Mouse (Mus musculus): ENCODE data around the gene Map6. TPM values are rescaled to one million over a fixed set of nuclear protein-coding genes. Genes with fewer than 3 reads are reported as not detected.

Gene Map6
- polyA plus RNA-seq (2014; fragmentation: Nextera tagmentation; extraction: Ambion mirVana): 1.1 and 1.2 TPM in 2 replicates

DNA sequence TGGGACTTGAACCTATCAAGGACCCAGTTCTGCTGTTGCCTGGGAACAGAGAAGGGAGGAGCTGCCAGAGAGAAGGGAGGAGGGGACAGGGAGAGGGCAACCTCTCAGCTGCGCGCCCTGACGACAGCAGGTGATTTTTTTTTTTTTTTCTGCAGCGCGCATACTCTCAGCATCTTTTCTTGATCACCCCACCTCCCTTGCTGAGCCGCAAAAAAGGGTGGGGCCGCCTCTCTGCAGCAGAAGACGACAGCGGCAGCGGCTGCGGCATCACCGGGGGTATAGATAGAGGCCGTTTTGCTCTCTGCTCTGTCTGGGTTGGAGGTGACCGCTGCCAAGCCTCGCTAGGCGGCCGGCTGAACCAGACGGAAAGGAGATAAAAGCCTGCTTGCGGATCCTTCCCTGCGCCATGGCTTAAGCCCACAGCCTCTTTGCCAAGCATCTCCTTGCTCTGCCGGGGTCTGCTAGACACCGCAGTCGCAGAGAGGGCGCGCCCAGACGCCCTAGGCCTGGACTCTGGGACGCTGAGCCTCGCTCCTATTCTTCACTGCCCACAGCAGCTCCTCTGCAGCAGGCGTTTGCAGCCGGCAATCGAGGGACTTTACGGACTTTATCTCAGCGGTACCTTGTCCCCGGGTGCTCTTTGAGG is at the start of gene Map6:
Gene Map6 (plus strand): TSS at position 197 of the 646 bp plus-strand sequence.
- H3K9me3 ChIP-seq (ENCODE audit: control insufficient read depth, low read length): no peaks in the 10 kb centered on the region
- peaks cover 12% of the 10 kb centered on the region for H3K4me1 ChIP-seq (ENCODE audit: control insufficient read depth, insufficient read depth, low read length)
- H3K9ac ChIP-seq (ENCODE audit: low read depth, low read length): peak within 1 kb of the TSS; percentile 29
- no peaks in the 10 kb centered on the region for H3K36me3 ChIP-seq (ENCODE audit: control insufficient read depth, insufficient read depth, low read length)
- H3K27ac ChIP-seq (ENCODE audit: low read depth, low read length): no peak within 1 kb of the TSS
- H3K4me2 ChIP-seq (replicated peaks; ENCODE audit: low read depth, low read length): peak within 1 kb of the TSS; percentile 81
- ATAC-seq (ENCODE audit: low FRiP score, low TSS enrichment): peak; percentile 25; the same call in 1 of the 2 replicates
- 2% methylated on average over 34 of the region's 34 CpGs for WGBS
- H3K4me3 ChIP-seq (ENCODE audit: low read length): peak within 1 kb of the TSS; percentile 45
- H3K27me3 ChIP-seq (ENCODE audit: control insufficient read depth, insufficient read depth, low read length): peaks cover 58% of the 10 kb centered on the region

DNA sequence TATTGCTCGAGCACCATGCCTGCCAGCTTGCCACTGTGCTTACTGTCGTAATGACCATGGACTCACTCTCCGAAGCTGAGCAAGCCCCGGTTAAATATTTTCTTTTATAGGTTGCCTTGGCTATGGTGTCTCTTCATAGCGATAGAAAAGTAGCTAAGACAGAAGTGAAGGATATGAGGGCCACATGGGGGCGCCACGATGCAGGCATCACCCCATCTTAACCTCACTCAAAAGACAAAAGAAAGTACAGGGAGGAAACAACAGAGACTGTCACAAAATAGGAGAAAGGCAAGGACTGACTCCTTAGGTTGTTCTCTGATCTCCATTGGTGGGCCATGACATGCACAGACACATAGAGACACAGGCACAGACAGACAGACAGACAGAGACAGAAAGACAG is 43.0 kb upstream of the Map6 start:
- no peak overlapping the region for H3K9ac ChIP-seq (ENCODE audit: low read depth, low read length)
- no peak overlapping the region for H3K4me3 ChIP-seq (ENCODE audit: low read length)
- no peaks in the 10 kb centered on the region for H3K36me3 ChIP-seq (ENCODE audit: control insufficient read depth, insufficient read depth, low read length)
- no peak overlapping the region for H3K4me2 ChIP-seq (replicated peaks; ENCODE audit: low read depth, low read length)
- H3K9me3 ChIP-seq (ENCODE audit: control insufficient read depth, low read length): no peaks in the 10 kb centered on the region
- H3K4me1 ChIP-seq (ENCODE audit: control insufficient read depth, insufficient read depth, low read length): 0 out of 2 replicates have a peak, but pooled peaks cover 5% of the 10 kb centered on the region
- WGBS: 73% methylated on average over 7 of the region's 7 CpGs
- H3K27me3 ChIP-seq (ENCODE audit: control insufficient read depth, insufficient read depth, low read length): no peaks in the 10 kb centered on the region
- ATAC-seq (ENCODE audit: low FRiP score, low TSS enrichment): no peak
- H3K27ac ChIP-seq (ENCODE audit: low read depth, low read length): no peak overlapping the region

DNA sequence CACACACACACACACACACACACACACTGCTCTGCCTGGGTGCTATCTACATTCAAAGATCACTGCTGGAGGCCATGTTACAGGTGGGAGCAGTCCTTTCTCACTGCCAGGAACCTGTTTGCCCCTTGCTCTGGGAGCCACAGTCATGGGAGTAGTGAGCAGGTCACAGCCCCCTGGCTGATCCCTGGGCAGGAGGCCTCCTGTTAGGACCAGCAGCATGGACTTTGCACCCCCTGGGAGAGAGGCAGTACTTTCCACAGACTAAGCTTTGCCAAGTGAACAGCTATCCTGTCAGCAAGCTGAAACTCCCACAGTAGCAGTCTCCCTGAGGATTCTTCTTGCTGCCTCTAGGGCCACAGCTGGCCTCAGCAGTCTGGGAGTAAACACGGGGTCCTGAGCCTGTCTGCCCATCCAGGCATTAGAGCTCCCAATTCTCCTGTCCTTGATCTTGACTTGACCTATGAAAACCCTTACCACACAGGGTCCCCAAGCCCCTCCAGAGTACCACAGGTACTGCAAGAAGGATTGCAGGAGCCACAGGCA is 42.5 kb upstream of the Map6 start:
- WGBS: 59% methylated on average over 1 of the region's 1 CpGs
- ATAC-seq (ENCODE audit: low FRiP score, low TSS enrichment): no peak
- no peaks in the 10 kb centered on the region for H3K36me3 ChIP-seq (ENCODE audit: control insufficient read depth, insufficient read depth, low read length)
- no peak overlapping the region for H3K9ac ChIP-seq (ENCODE audit: low read depth, low read length)
- 0 out of 2 replicates have a peak, but pooled peaks cover 5% of the 10 kb centered on the region for H3K4me1 ChIP-seq (ENCODE audit: control insufficient read depth, insufficient read depth, low read length)
- no peak overlapping the region for H3K27ac ChIP-seq (ENCODE audit: low read depth, low read length)
- H3K27me3 ChIP-seq (ENCODE audit: control insufficient read depth, insufficient read depth, low read length): no peaks in the 10 kb centered on the region
- H3K9me3 ChIP-seq (ENCODE audit: control insufficient read depth, low read length): no peaks in the 10 kb centered on the region
- H3K4me3 ChIP-seq (ENCODE audit: low read length): no peak overlapping the region
- no peak overlapping the region for H3K4me2 ChIP-seq (replicated peaks; ENCODE audit: low read depth, low read length)

DNA sequence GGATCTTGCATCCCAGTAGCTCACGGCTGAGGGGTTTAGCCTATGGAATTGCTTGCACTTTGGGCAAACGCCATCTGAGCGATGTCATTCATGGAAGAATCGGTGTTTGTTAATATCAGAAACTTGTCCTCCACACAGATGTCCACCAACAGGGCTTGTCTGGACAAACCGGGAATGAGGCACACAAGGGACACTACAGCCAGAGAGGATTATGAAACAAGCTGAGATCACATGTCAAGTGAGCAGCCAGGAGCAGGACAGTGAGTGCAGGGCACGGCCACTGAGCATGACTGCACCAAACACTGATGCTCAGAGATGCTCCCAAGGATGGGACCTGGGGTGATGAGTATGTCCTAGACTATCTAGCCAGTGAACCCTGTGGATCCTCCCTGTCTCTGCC is 41.8 kb upstream of the Map6 start:
- WGBS: 76% methylated on average over 6 of the region's 6 CpGs
- 0 out of 2 replicates have a peak, but pooled peaks cover 5% of the 10 kb centered on the region for H3K4me1 ChIP-seq (ENCODE audit: control insufficient read depth, insufficient read depth, low read length)
- no peaks in the 10 kb centered on the region for H3K36me3 ChIP-seq (ENCODE audit: control insufficient read depth, insufficient read depth, low read length)
- no peaks in the 10 kb centered on the region for H3K27me3 ChIP-seq (ENCODE audit: control insufficient read depth, insufficient read depth, low read length)
- no peak overlapping the region for H3K4me3 ChIP-seq (ENCODE audit: low read length)
- H3K4me2 ChIP-seq (replicated peaks; ENCODE audit: low read depth, low read length): no peak overlapping the region
- ATAC-seq (ENCODE audit: low FRiP score, low TSS enrichment): no peak
- H3K9me3 ChIP-seq (ENCODE audit: control insufficient read depth, low read length): no peaks in the 10 kb centered on the region
- no peak overlapping the region for H3K9ac ChIP-seq (ENCODE audit: low read depth, low read length)
- no peak overlapping the region for H3K27ac ChIP-seq (ENCODE audit: low read depth, low read length)

DNA sequence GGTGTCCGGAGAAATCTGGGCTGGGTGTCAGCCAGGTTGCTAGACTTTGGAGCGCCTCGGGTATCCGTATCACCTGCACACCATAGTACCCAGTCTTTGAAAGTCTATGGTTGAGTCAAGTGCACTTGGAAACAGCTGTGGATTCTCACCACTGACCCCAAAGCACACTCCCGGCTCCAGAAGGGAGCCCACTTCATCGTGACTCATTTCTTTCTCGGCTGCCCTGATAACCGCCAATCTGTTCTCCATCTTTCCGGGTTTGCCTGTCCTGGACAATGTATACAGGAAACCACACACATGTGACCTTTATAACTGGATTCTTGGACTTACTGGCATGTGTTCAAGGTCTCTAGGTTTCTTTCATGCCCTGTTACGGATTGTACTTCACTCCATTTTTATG is 40.6 kb upstream of the Map6 start:
- 0 out of 2 replicates have a peak, but pooled peaks cover 5% of the 10 kb centered on the region for H3K4me1 ChIP-seq (ENCODE audit: control insufficient read depth, insufficient read depth, low read length)
- H3K4me2 ChIP-seq (replicated peaks; ENCODE audit: low read depth, low read length): no peak overlapping the region
- no peak overlapping the region for H3K9ac ChIP-seq (ENCODE audit: low read depth, low read length)
- no peak overlapping the region for H3K4me3 ChIP-seq (ENCODE audit: low read length)
- no peak overlapping the region for H3K27ac ChIP-seq (ENCODE audit: low read depth, low read length)
- H3K27me3 ChIP-seq (ENCODE audit: control insufficient read depth, insufficient read depth, low read length): no peaks in the 10 kb centered on the region
- H3K36me3 ChIP-seq (ENCODE audit: control insufficient read depth, insufficient read depth, low read length): no peaks in the 10 kb centered on the region
- no peak for ATAC-seq (ENCODE audit: low FRiP score, low TSS enrichment)
- 89% methylated on average over 10 of the region's 10 CpGs for WGBS
- no peaks in the 10 kb centered on the region for H3K9me3 ChIP-seq (ENCODE audit: control insufficient read depth, low read length)

DNA sequence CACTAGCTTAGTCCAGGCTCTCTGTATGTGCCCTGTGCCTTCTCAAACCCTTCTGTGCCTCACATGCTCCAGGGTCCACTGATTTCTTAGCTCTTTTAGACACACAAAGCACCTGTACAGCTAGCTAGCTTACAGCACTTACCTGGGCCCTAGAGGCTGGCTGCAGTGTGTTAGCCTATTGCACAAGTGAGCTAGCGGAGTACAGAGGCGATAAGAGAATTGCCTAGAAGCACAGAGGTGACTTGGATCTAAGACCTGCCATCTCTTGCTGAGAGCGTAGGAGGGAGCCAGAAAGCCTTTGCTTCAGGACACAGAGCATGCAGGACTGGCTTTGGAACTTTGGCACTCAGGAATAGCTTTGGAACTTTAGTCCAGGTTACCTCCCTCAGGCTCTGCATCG is 40.0 kb upstream of the Map6 start:
- no peak for ATAC-seq (ENCODE audit: low FRiP score, low TSS enrichment)
- no peak overlapping the region for H3K9ac ChIP-seq (ENCODE audit: low read depth, low read length)
- 0 out of 2 replicates have a peak, but pooled peaks cover 5% of the 10 kb centered on the region for H3K4me1 ChIP-seq (ENCODE audit: control insufficient read depth, insufficient read depth, low read length)
- H3K4me2 ChIP-seq (replicated peaks; ENCODE audit: low read depth, low read length): no peak overlapping the region
- WGBS: 98% methylated on average over 4 of the region's 4 CpGs
- H3K36me3 ChIP-seq (ENCODE audit: control insufficient read depth, insufficient read depth, low read length): no peaks in the 10 kb centered on the region
- no peak overlapping the region for H3K4me3 ChIP-seq (ENCODE audit: low read length)
- no peaks in the 10 kb centered on the region for H3K9me3 ChIP-seq (ENCODE audit: control insufficient read depth, low read length)
- H3K27ac ChIP-seq (ENCODE audit: low read depth, low read length): no peak overlapping the region
- H3K27me3 ChIP-seq (ENCODE audit: control insufficient read depth, insufficient read depth, low read length): no peaks in the 10 kb centered on the region

DNA sequence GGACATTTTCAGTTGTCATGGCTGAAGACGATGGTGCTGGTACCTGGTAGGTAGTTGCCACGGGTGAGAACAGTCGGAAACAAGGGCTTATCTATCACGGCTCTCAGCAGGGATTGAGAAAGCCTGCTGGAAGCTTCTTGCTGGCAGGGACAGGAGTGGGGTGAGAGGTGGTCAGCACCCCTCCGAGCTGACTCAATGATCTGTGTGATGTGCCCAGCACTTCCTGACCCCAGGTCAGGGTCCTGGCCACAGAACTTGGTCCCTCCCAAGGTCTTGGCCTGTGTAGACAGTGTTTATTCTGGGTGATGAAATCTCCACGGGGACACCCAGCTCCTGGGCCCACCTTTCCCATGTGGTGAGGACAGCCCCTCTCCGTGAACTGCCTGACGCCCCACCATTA is 38.4 kb upstream of the Map6 start:
- Histone ChIP-seq H3K4me3 (ENCODE audit: low read length) (no peak overlapping the region), H3K9me3 (ENCODE audit: control insufficient read depth, low read length) (no peaks in the 10 kb centered on the region), H3K27ac (ENCODE audit: low read depth, low read length) (no peak overlapping the region), H3K36me3 (ENCODE audit: control insufficient read depth, insufficient read depth, low read length) (no peaks in the 10 kb centered on the region), H3K9ac (ENCODE audit: low read depth, low read length) (no peak overlapping the region), H3K4me2 (replicated peaks; ENCODE audit: low read depth, low read length) (no peak overlapping the region), H3K4me1 (ENCODE audit: control insufficient read depth, insufficient read depth, low read length) (0 out of 2 replicates have a peak, but pooled peaks cover 5% of the 10 kb centered on the region), H3K27me3 (ENCODE audit: control insufficient read depth, insufficient read depth, low read length) (no peaks in the 10 kb centered on the region)
- WGBS: 72% methylated on average over 8 of the region's 8 CpGs
- no peak; the same call in 1 of the 2 replicates for ATAC-seq (ENCODE audit: low FRiP score, low TSS enrichment)

DNA sequence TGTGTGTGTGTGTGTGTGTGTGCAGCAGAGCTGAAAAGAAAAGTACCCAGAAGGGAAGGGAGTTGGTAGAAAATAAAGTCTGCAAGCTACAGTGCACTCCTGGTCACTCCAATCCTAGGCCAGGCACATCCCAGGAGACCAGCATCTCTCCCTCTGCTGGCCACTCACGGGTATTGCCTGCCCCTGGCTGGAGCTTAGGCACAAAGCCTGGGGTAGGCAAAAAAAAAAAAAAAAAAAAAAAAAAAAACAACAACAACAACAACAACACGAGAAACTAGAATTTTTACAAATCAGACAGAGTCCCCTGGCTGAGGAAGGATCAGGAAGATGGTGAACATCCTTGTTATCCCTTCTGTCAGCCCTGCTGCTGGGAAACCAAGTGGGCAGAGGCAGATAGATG is 37.8 kb upstream of the Map6 start:
- H3K9me3 ChIP-seq (ENCODE audit: control insufficient read depth, low read length): no peaks in the 10 kb centered on the region
- 0 out of 2 replicates have a peak, but pooled peaks cover 5% of the 10 kb centered on the region for H3K4me1 ChIP-seq (ENCODE audit: control insufficient read depth, insufficient read depth, low read length)
- no peak overlapping the region for H3K27ac ChIP-seq (ENCODE audit: low read depth, low read length)
- no peak overlapping the region for H3K9ac ChIP-seq (ENCODE audit: low read depth, low read length)
- H3K4me3 ChIP-seq (ENCODE audit: low read length): no peak overlapping the region
- WGBS: 25% methylated on average over 2 of the region's 2 CpGs
- no peaks in the 10 kb centered on the region for H3K36me3 ChIP-seq (ENCODE audit: control insufficient read depth, insufficient read depth, low read length)
- ATAC-seq (ENCODE audit: low FRiP score, low TSS enrichment): peak; percentile 51; the same call in 1 of the 2 replicates
- no peaks in the 10 kb centered on the region for H3K27me3 ChIP-seq (ENCODE audit: control insufficient read depth, insufficient read depth, low read length)
- no peak overlapping the region for H3K4me2 ChIP-seq (replicated peaks; ENCODE audit: low read depth, low read length)

DNA sequence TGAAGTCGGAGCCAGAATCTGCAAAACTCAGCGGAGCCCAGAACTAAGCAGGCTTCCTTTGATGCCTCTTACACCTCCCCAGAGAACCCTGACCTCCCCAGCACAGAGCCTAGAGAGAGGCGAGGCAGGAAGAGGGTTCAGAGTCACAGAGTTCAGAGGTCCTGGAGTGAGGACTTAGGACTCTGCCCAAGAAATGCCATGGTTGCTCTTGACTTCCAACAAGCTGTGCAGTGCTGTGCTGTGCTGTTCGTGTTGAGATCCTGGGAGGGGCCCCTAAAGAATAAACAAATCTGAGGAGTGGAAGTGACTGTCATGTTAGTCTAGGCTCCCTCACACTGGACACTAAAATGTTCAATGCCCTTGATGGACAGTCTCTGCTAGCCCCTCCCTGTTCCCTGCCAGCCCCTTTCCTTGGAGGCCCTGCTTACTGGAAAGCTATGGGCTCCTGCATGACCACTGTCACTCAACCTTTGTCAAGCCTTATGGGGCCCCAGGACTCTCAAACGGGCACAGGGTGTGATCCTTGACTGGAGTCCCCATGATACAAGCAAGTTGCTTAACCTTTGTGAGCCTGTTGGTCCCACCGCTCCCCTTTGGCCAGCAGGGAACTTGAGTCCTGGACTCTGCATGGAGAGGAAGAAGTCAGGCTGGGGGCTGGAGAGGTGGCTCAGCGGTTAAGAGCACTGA is 37.0 kb upstream of the Map6 start:
- Histone ChIP-seq H3K9me3 (ENCODE audit: control insufficient read depth, low read length) (no peaks in the 10 kb centered on the region), H3K9ac (ENCODE audit: low read depth, low read length) (no peak overlapping the region), H3K27ac (ENCODE audit: low read depth, low read length) (no peak overlapping the region), H3K27me3 (ENCODE audit: control insufficient read depth, insufficient read depth, low read length) (no peaks in the 10 kb centered on the region), H3K4me3 (ENCODE audit: low read length) (no peak overlapping the region), H3K36me3 (ENCODE audit: control insufficient read depth, insufficient read depth, low read length) (no peaks in the 10 kb centered on the region), H3K4me2 (replicated peaks; ENCODE audit: low read depth, low read length) (no peak overlapping the region), H3K4me1 (ENCODE audit: control insufficient read depth, insufficient read depth, low read length) (no peaks in the 10 kb centered on the region)
- WGBS: 65% methylated on average over 7 of the region's 7 CpGs
- ATAC-seq (ENCODE audit: low FRiP score, low TSS enrichment): no peak

Measured in kidney, embryonic 14.5 days (tissue).